Mouse (Mus musculus) embryo, embryonic 10.5 days (tissue): ENCODE measurements around the gene P2rx6.

ENCODE experiments used
- DNase-seq: peaks from one replicate; pipeline ENCODE4 v3.0.0-alpha.2; 2015; ENCODE audit warnings: low spot score

The P2rx6 gene

GRCm38 (mm10) chr16:17561128-17561750 is 446 bp upstream of the P2rx6 start, which contains the start of gene Lrrc74b:
Lrrc74b (minus strand) TSS chr16:17561247.
- peak; percentile 89 for DNase-seq

- DNase-seq, result no peak
Observed at GRCm38 (mm10) chr16:17563580-17563979, 1.9 kb downstream of the P2rx6 start.

GRCm38 (mm10) chr16:17564221-17564620 is 2.5 kb downstream of the P2rx6 start:
- DNase-seq, result no peak

GRCm38 (mm10) chr16:17564771-17565170 is 3.1 kb downstream of the P2rx6 start:
- no peak for DNase-seq

GRCm38 (mm10) chr16:17566186-17566585 is 4.5 kb downstream of the P2rx6 start:
- DNase-seq, result no peak

GRCm38 (mm10) chr16:17575870-17576824 is 14.5 kb downstream of the P2rx6 start:
- DNase-seq, result peak; percentile 29

GRCm38 (mm10) chr16:17576825-17577215 is 15.1 kb downstream of the P2rx6 start:
- no peak for DNase-seq

- peak; percentile 70 for DNase-seq
Observed at GRCm38 (mm10) chr16:17583064-17583463, 21.4 kb downstream of the P2rx6 start, which contains the start of gene Slc7a4. Slc7a4 (minus strand) TSS chr16:17583214.

- DNase-seq, result no peak
Observed at GRCm38 (mm10) chr16:17584555-17584954, 22.9 kb downstream of the P2rx6 start.

GRCm38 (mm10) chr16:17590731-17591130 is 29.0 kb downstream of the P2rx6 start:
- peak; percentile 61 for DNase-seq

GRCm38 (mm10) chr16:17600944-17601562 is 39.4 kb downstream of the P2rx6 start:
- no peak for DNase-seq

GRCm38 (mm10) chr16:17604941-17605340 is 43.3 kb downstream of the P2rx6 start:
- no peak for DNase-seq

- no peak for DNase-seq
Observed at GRCm38 (mm10) chr16:17605684-17606083, 44.0 kb downstream of the P2rx6 start.

- DNase-seq, result no peak
Observed at GRCm38 (mm10) chr16:17611383-17611782, 49.7 kb downstream of the P2rx6 start.

GRCm38 (mm10) chr16:17614740-17615139 is 53.1 kb downstream of the P2rx6 start:
- DNase-seq, result peak; percentile 21

- DNase-seq, result no peak
Observed at GRCm38 (mm10) chr16:17616212-17616611, 54.5 kb downstream of the P2rx6 start.

- DNase-seq, result peak; percentile 78
Observed at GRCm38 (mm10) chr16:17617922-17618565, 56.4 kb downstream of the P2rx6 start.

- peak; percentile 95 for DNase-seq
Observed at GRCm38 (mm10) chr16:17619198-17620105, 57.8 kb downstream of the P2rx6 start, which contains the start of gene Smpd4. Smpd4 (plus strand) TSS chr16:17619354.

- no peak for DNase-seq
Observed at GRCm38 (mm10) chr16:17621936-17622335, 60.3 kb downstream of the P2rx6 start.

- DNase-seq, result peak; percentile 73
Observed at GRCm38 (mm10) chr16:17625488-17626268, 64.0 kb downstream of the P2rx6 start.
